Mouse (Mus musculus): ENCODE results near the gene Cmtm2a.

DNA sequence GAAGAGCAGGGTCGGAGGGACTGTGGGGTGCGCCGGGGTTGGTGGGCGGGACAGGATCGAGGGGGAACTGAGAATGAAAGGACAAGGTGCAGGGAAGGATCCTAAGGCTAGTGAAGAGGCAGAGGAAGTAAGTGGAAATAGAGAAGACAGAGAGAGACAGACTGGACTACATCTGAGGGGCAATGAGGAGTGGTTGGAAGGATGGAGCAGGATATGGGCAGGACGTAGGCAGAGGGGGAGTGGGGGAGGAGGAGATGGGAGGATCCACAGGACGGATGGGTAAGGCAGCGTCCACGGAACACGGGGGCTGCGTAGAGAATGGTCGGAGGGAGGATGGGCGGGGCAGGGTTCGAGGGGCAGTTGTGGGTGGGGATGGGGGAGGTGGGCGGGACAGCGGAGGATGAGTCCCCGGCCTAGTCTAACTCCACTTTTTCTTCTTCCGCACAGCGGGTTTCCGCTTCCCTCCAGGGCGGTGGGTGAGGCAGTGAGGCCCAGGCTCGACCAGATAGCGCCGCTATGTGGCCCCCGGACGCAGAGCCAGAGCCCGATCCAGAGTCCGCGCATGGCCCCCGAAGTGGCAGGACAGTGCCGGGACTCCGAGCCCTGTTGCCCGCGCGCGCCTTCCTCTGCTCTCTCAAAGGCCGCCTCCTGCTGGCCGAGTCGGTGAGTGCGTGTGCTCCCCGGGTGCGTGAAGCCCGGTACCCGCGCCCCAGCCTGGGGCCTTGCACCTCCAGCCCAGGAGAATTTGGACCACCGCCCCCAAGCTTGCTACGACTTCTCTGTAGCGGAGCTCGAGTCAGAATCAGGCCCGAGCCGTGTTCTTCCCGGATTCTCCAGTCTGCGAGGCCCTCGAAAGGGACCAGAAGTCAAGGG lies 47.5 kb upstream of the Cmtm2a start:
- peak; percentile 32; the same call in 1 of the 2 replicates for TF ChIP-seq POLR2A (IDR thresholded peaks at IDR 0.05; ENCODE audit: borderline replicate concordance, extremely low read depth, insufficient read depth, insufficient read length, poor library complexity, severe bottlenecking)
- TF ChIP-seq CTCF (IDR thresholded peaks at IDR 0.05; ENCODE audit: borderline replicate concordance, extremely low read depth, insufficient read depth, insufficient read length): peak; percentile 63

Measured in brain, embryonic 14.5 days (tissue).